Mouse (Mus musculus) forebrain, embryonic 11.5 days (tissue): Measurements from ENCODE around the gene Padi6. TPM values are rescaled to one million over a fixed set of nuclear protein-coding genes. Genes with fewer than 3 reads are reported as not detected.
A peak's percentile ranks its signal among the peaks of the same experiment; 100 is the strongest.

Experiments
- ATAC-seq: fragments of 200-750 bp; cut with Nextera tagmentation; replicated peaks from 2 replicates; pipeline ENCODE4 v1.8.0; 2017; ENCODE audit warnings: moderate TSS enrichment; ENCODE audit not compliant: low FRiP score
- DNase-seq: peaks from one replicate; pipeline ENCODE4 v3.0.0-alpha.2; 2017; ENCODE audit warnings: low spot score
- H3K27ac ChIP-seq: fragments of 300-500 bp; sonication (generic); 2 replicates; pipeline ENCODE4 v1.5.1; 2014; ENCODE audit warnings: low read depth, low read length
- H3K27me3 ChIP-seq: fragments of 300-500 bp; sonication (generic); 2 replicates; pipeline ENCODE4 v1.6.1; 2014; ENCODE audit warnings: mild to moderate bottlenecking, low read length, mixed read lengths; ENCODE audit not compliant: control insufficient read depth, insufficient read depth
- H3K36me3 ChIP-seq: fragments of 300-500 bp; sonication (generic); 2 replicates; pipeline ENCODE4 v1.6.1; 2014; ENCODE audit warnings: mild to moderate bottlenecking, low read length, moderate library complexity, mixed read lengths; ENCODE audit not compliant: control insufficient read depth, insufficient read depth
- H3K4me1 ChIP-seq: fragments of 300-500 bp; sonication (generic); replicated peaks from 2 replicates; pipeline ENCODE4 v1.6.1; 2014; ENCODE audit warnings: low read length, mixed read lengths; ENCODE audit not compliant: control insufficient read depth, insufficient read depth
- H3K4me2 ChIP-seq: fragments of 300-500 bp; sonication (generic); 2 replicates; pipeline ENCODE4 v1.6.1; 2014; ENCODE audit warnings: low read depth, mild to moderate bottlenecking, low read length, moderate library complexity, mixed read lengths; ENCODE audit not compliant: severe bottlenecking
- H3K4me3 ChIP-seq: fragments of 300-500 bp; sonication (generic); 2 replicates; pipeline ENCODE4 v1.5.1; 2014; ENCODE audit warnings: low read depth, low read length
- H3K9ac ChIP-seq: fragments of 300-500 bp; sonication (generic); 2 replicates; pipeline ENCODE4 v1.6.1; 2014; ENCODE audit warnings: low read length
- H3K9me3 ChIP-seq: fragments of 300-500 bp; sonication (generic); 2 replicates; pipeline ENCODE4 v1.6.1; 2016; ENCODE audit warnings: low read length, mixed read lengths; ENCODE audit not compliant: control insufficient read depth
- WGBS: fragments of 180-500 bp; shearing (Covaris S2); extraction: QIAGEN DNeasy Blood & Tissue Kit; methylation state at CpG from one replicate; pipeline ENCODE4 v1.1.7; 2014; 5-methylcytosine and 5-hydroxymethylcytosine counted together
- polyA plus RNA-seq: library from polyadenylated mRNA; unstranded; fragments of >200 nt; fragmentation: Nextera tagmentation; extraction: Ambion mirVana; gene quantifications from 2 replicates; pipeline ENCODE4 v1.2.1, GENCODE M21; 2014

The Padi6 gene
- 0.08 TPM in 1 of 2 replicates, not detected in the other for polyA plus RNA-seq

DNA sequence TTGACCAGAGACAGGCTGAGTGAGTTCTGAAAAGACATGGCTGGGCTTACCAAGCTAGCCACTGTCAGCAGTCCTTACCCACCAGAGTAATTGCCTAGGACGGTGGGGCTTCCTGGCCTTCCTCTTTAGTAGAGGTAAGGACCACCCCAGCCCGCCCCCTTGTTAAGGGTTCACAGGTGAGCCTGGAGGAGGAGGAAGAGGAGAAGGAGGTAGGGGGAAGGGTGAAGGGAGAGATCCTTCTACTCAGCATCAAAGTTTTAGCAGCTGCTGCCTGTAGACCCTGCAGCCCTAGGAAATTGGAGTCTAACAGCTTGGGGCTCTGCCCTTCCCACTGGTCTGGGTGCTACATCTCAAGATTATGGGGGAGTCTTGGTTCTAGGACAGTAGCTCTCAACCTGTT lies at the start of gene Padi6:
Gene Padi6 (minus strand): TSS at position 101 of the 400 bp plus-strand sequence.
- Histone ChIP-seq H3K27ac (no peak within 1 kb of the TSS), H3K27me3 (no peaks in the 10 kb centered on the region)

GRCm38 (mm10) chr4:140791071-140791470 lies 48.6 kb upstream of the Padi6 start:
- Histone ChIP-seq H3K9me3 (no peaks in the 10 kb centered on the region), H3K4me2 (no peak overlapping the region), H3K4me3 (no peak overlapping the region), H3K9ac (no peak overlapping the region), H3K36me3 (no peaks in the 10 kb centered on the region), H3K27ac (no peak overlapping the region), H3K4me1 (no peaks in the 10 kb centered on the region), H3K27me3 (no peaks in the 10 kb centered on the region)
- WGBS, result 84% methylated on average over 16 of the region's 16 CpGs
- ATAC-seq (no peak), DNase-seq (no peak)

More for the DNA sequence above, at the start of gene Padi6:
- H3K36me3 ChIP-seq, result no peaks in the 10 kb centered on the region
- 93% methylated on average over 2 of the region's 2 CpGs for WGBS
- H3K9ac ChIP-seq, result no peak within 1 kb of the TSS
- H3K4me3 ChIP-seq, result no peak within 1 kb of the TSS
- no peaks in the 10 kb centered on the region for H3K9me3 ChIP-seq
- no peak for DNase-seq
- 0 out of 2 replicates have a peak, but pooled peaks cover 1% of the 10 kb centered on the region for H3K4me1 ChIP-seq
- no peak for ATAC-seq
- no peak within 1 kb of the TSS for H3K4me2 ChIP-seq

DNA sequence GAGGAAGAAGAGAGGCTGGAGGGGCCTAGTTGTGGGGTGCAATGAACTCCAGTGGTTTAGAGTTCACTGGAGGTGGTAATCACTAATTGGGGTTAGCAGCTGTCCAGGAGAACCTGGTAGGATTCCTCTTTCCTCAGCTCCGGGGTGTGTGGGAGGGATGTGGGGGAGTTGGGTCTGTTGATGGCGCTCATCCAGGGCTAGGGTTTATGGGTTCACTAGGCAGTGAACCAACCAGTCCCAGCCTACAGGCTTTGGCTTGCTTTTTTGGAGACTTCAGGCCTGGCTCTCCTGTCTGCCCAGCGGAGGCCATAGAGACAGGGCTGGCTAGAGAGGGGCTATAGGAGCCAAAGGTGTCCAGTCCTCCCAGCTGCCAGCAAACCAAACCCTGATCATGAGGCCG lies 47.5 kb upstream of the Padi6 start:
- no peak overlapping the region for H3K27ac ChIP-seq
- H3K9ac ChIP-seq, result no peak overlapping the region
- DNase-seq (no peak), ATAC-seq (no peak)
- 90% methylated on average over 4 of the region's 4 CpGs for WGBS
- H3K4me2 ChIP-seq, result no peak overlapping the region
- no peaks in the 10 kb centered on the region for H3K36me3 ChIP-seq
- no peaks in the 10 kb centered on the region for H3K27me3 ChIP-seq
- no peaks in the 10 kb centered on the region for H3K4me1 ChIP-seq
- no peaks in the 10 kb centered on the region for H3K9me3 ChIP-seq
- no peak overlapping the region for H3K4me3 ChIP-seq

- Histone ChIP-seq H3K27me3 (no peaks in the 10 kb centered on the region), H3K9ac (no peak overlapping the region), H3K4me3 (no peak overlapping the region), H3K9me3 (no peaks in the 10 kb centered on the region), H3K27ac (no peak overlapping the region), H3K4me2 (no peak overlapping the region), H3K36me3 (no peaks in the 10 kb centered on the region), H3K4me1 (no peaks in the 10 kb centered on the region)
- DNase-seq (peak; percentile 80), ATAC-seq (no peak)
- 46% methylated on average over 6 of the region's 6 CpGs for WGBS
Measured at GRCm38 (mm10) chr4:140788983-140789382, 46.5 kb upstream of the Padi6 start.

DNA sequence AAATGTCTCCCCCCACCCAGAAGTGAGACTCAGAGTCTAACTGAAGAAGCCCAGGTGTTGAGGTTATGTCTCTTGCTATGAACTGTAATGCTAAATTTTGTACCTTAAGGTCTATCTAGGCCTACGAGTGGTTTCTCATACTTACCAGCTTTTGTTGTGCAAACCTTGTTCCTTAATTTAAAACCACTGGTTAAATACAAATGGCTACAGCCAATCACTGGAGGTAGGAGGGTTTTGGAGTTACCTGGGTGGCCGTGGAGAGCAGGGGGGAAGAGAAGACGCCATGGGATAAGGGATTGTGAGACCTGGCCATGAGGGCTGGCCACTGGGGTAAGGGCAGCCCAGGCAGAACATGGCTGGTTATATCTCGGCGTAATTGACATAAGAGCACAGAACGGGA lies 45.8 kb upstream of the Padi6 start:
- no peaks in the 10 kb centered on the region for H3K4me1 ChIP-seq
- WGBS, result 82% methylated on average over 6 of the region's 6 CpGs
- no peak overlapping the region for H3K27ac ChIP-seq
- H3K9ac ChIP-seq, result no peak overlapping the region
- DNase-seq, result no peak
- H3K4me3 ChIP-seq, result no peak overlapping the region
- no peaks in the 10 kb centered on the region for H3K36me3 ChIP-seq
- H3K27me3 ChIP-seq, result no peaks in the 10 kb centered on the region
- H3K4me2 ChIP-seq, result no peak overlapping the region
- no peaks in the 10 kb centered on the region for H3K9me3 ChIP-seq
- no peak for ATAC-seq

DNA sequence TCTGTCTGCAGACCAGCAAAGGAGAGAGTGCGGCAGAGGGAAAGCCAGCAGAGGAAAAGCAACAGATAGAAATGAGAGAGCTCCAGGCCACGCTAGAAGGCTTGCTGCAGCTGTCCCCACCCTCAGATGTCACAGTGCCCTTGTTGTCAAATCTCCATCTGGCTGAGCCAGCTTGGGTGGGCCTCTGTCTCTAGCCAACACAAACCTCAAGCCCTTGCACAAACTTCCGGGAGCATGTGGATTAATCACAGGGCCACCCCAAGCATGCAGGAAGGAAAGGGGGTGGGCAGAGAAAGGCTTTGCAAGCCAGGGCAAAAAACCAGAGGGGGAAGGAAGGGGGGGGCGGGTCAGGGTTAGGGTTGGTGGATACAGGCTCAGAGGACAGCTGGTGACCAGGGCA lies 45.0 kb upstream of the Padi6 start:
- H3K4me2 ChIP-seq, result no peak overlapping the region
- DNase-seq (no peak), ATAC-seq (no peak)
- 74% methylated on average over 4 of the region's 4 CpGs for WGBS
- no peak overlapping the region for H3K4me3 ChIP-seq
- no peaks in the 10 kb centered on the region for H3K4me1 ChIP-seq
- H3K9me3 ChIP-seq, result no peaks in the 10 kb centered on the region
- no peak overlapping the region for H3K9ac ChIP-seq
- no peaks in the 10 kb centered on the region for H3K36me3 ChIP-seq
- no peak overlapping the region for H3K27ac ChIP-seq
- H3K27me3 ChIP-seq, result no peaks in the 10 kb centered on the region

DNA sequence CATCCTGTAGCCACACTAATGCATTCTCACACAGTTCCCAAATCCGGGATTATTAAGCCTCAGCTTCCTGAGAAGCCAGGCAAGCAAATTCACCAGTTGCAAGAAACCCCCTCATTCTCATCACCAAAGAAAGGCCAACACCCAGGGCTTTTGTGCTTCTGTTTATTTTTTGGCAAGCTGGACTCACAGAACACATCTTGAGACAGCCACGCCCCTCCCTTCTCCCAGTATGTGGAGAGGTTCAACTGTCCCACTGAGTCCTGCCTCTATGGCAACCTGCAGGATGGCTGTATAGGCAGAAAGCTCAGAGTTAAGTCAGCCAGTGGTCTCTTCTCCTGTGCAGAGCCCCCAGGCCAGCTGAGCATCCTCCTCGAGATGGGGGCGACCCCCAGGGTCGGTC lies 42.8 kb upstream of the Padi6 start:
- Histone ChIP-seq H3K4me3 (no peak overlapping the region), H3K36me3 (no peaks in the 10 kb centered on the region), H3K9me3 (no peaks in the 10 kb centered on the region), H3K27me3 (no peaks in the 10 kb centered on the region), H3K27ac (no peak overlapping the region), H3K4me1 (no peaks in the 10 kb centered on the region), H3K9ac (no peak overlapping the region), H3K4me2 (no peak overlapping the region)
- 79% methylated on average over 5 of the region's 5 CpGs for WGBS
- ATAC-seq (no peak), DNase-seq (no peak)

- Histone ChIP-seq H3K27ac (no peak overlapping the region), H3K36me3 (no peaks in the 10 kb centered on the region), H3K27me3 (no peaks in the 10 kb centered on the region), H3K4me3 (no peak overlapping the region), H3K9ac (no peak overlapping the region), H3K4me1 (no peaks in the 10 kb centered on the region), H3K9me3 (no peaks in the 10 kb centered on the region), H3K4me2 (no peak overlapping the region)
- ATAC-seq (no peak), DNase-seq (no peak)
- 90% methylated on average over 9 of the region's 9 CpGs for WGBS
Measured at GRCm38 (mm10) chr4:140784292-140784945, 42.0 kb upstream of the Padi6 start.

GRCm38 (mm10) chr4:140782821-140783220 lies 40.4 kb upstream of the Padi6 start:
- H3K4me1 ChIP-seq, result no peaks in the 10 kb centered on the region
- H3K4me2 ChIP-seq, result no peak overlapping the region
- H3K27ac ChIP-seq, result no peak overlapping the region
- H3K36me3 ChIP-seq, result no peaks in the 10 kb centered on the region
- no peak overlapping the region for H3K4me3 ChIP-seq
- DNase-seq, result no peak
- H3K9me3 ChIP-seq, result no peaks in the 10 kb centered on the region
- ATAC-seq, result no peak
- H3K27me3 ChIP-seq, result no peaks in the 10 kb centered on the region
- WGBS, result 92% methylated on average over 9 of the region's 9 CpGs
- no peak overlapping the region for H3K9ac ChIP-seq
